Mouse (Mus musculus): ENCODE results near the gene Fam92b. TPM values are rescaled to one million over a fixed set of nuclear protein-coding genes. Genes with fewer than 3 reads are reported as not detected.

Gene Fam92b
- polyA plus RNA-seq, 1 experiment from 2014 or later: not detected

DNA sequence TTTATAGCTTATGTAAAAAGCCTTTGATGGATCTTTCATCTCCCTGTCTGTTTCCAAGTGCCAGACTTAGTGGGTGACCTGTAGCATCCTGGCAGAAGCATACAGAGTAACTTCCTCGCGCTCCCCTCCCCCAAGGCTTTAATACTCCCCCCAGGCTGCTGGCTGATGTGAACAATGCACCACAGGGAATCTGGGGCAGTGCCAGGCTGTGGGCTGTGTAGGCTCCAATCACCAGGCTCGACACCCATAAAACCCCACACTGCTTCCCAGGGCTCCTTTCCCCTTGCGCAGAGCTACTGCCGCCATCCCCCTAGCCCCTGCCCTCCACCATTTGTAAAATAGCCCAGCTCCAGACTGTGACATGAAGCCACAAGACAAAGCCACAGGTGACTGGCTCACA, 9.4 kb downstream of the Fam92b start:
- no peak overlapping the region for H3K9ac ChIP-seq
- H3K4me2 ChIP-seq: no peak overlapping the region
- H3K27me3 ChIP-seq: peaks cover 7% of the 10 kb centered on the region; the same call in 1 of the 2 replicates
- no peaks in the 10 kb centered on the region for H3K36me3 ChIP-seq
- ATAC-seq (ENCODE audit: insufficient number of reproducible peaks, low FRiP score, low TSS enrichment, low read depth): no peak
- H3K9me3 ChIP-seq: no peaks in the 10 kb centered on the region
- H3K4me1 ChIP-seq: peaks cover 10% of the 10 kb centered on the region
- WGBS: 25% methylated on average over 5 of the region's 5 CpGs
- H3K4me3 ChIP-seq: no peak overlapping the region
- no peak overlapping the region for H3K27ac ChIP-seq

DNA sequence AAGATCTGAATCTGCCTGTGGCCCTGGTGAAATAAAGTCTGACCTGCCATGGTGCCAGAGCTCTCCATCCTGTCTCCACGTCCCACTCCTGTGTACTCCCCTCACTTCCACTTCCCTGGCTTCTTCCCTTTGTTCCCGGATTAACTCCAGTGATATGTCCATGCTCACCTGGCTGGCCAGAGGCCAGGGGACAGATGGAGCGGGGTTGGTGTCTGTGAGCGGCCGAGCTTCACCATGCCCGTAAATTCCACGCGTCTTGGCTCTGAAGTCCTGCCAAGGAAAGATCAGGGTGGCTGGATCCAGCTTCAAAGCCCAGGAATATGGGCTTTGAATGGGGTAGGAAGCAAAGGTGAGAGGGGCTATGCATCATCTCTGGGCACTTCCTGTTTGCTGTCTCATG, 10.1 kb downstream of the Fam92b start:
- H3K4me1 ChIP-seq: peaks cover 10% of the 10 kb centered on the region
- H3K27ac ChIP-seq: no peak overlapping the region
- peaks cover 3% of the 10 kb centered on the region; the same call in 1 of the 2 replicates for H3K27me3 ChIP-seq
- H3K4me3 ChIP-seq: no peak overlapping the region
- ATAC-seq (ENCODE audit: insufficient number of reproducible peaks, low FRiP score, low TSS enrichment, low read depth): no peak
- no peak overlapping the region for H3K4me2 ChIP-seq
- H3K9me3 ChIP-seq: no peaks in the 10 kb centered on the region
- WGBS: 68% methylated on average over 8 of the region's 8 CpGs
- no peaks in the 10 kb centered on the region for H3K36me3 ChIP-seq
- H3K9ac ChIP-seq: no peak overlapping the region

DNA sequence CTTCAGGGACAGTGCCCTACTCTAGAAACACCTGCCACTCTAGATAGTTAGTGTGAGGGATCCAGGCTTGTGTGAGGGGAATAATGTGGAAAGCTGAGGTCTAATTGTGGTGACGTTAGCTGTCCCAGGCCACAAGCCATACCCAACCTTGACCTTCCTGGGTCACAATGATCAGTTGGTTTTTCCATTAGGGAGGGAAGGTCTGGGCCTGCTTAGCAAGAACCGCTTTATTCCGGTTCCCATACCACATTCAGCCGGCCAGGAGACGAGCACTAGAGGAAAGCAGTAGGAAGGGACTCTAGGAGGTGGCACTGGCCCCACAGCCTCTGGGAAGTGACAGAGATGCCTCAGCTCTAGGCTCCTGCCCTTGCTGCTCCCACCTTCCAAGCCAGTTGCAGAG, 13.2 kb downstream of the Fam92b start:
- H3K27ac ChIP-seq: no peak overlapping the region
- H3K9ac ChIP-seq: no peak overlapping the region
- H3K9me3 ChIP-seq: no peaks in the 10 kb centered on the region
- peaks cover 10% of the 10 kb centered on the region for H3K4me1 ChIP-seq
- 86% methylated on average over 5 of the region's 5 CpGs for WGBS
- no peak for ATAC-seq (ENCODE audit: insufficient number of reproducible peaks, low FRiP score, low TSS enrichment, low read depth)
- no peak overlapping the region for H3K4me2 ChIP-seq
- H3K36me3 ChIP-seq: no peaks in the 10 kb centered on the region
- no peak overlapping the region for H3K4me3 ChIP-seq
- H3K27me3 ChIP-seq: 0 out of 2 replicates have a peak, but pooled peaks cover 6% of the 10 kb centered on the region

DNA sequence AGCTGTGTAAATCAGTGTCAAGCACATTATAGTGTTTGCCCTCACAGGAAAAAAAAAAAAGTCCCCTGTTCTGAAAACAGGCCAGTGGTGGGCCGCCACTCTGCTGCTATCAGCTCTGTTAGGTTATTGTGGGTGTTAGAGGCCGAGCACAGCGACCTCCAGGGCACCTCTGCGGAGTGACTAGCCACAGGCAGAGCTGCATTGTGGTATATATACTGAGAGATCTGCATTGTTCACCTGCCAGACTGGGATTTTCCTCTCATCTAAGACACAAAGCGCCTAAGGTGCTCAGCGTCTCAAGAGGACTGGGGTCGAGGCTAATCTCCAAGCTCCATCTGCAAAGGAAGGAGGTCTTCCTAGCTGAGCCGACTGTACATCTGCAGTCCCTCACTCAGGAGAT, 13.9 kb downstream of the Fam92b start:
- no peak overlapping the region for H3K4me3 ChIP-seq
- no peaks in the 10 kb centered on the region for H3K36me3 ChIP-seq
- no peak overlapping the region for H3K4me2 ChIP-seq
- 0 out of 2 replicates have a peak, but pooled peaks cover 6% of the 10 kb centered on the region for H3K27me3 ChIP-seq
- no peak for ATAC-seq (ENCODE audit: insufficient number of reproducible peaks, low FRiP score, low TSS enrichment, low read depth)
- no peak overlapping the region for H3K27ac ChIP-seq
- 74% methylated on average over 8 of the region's 8 CpGs for WGBS
- H3K4me1 ChIP-seq: peaks cover 10% of the 10 kb centered on the region
- no peaks in the 10 kb centered on the region for H3K9me3 ChIP-seq
- H3K9ac ChIP-seq: no peak overlapping the region

DNA sequence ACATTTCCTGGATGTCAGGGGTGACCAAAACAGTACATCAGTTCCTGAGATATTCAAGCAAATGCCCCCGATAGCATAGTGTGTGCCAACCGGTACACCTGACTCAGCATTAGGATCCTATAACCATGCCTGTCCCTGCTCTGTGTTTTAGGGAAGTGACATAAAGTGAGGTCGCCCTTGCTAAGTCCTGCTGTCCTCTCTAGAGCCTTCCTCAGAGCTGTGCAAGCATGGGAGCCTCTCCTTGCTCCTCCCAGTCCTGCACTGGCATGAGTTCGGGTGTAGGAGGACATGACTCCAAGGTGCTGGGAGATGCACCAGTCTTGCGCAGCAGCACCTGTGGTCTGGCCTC, 14.9 kb downstream of the Fam92b start:
- no peak overlapping the region for H3K4me2 ChIP-seq
- H3K4me1 ChIP-seq: 0 out of 2 replicates have a peak, but pooled peaks cover under 1% of the 10 kb centered on the region
- H3K9me3 ChIP-seq: no peaks in the 10 kb centered on the region
- no peak overlapping the region for H3K27ac ChIP-seq
- no peak for ATAC-seq (ENCODE audit: insufficient number of reproducible peaks, low FRiP score, low TSS enrichment, low read depth)
- H3K27me3 ChIP-seq: 0 out of 2 replicates have a peak, but pooled peaks cover 6% of the 10 kb centered on the region
- no peaks in the 10 kb centered on the region for H3K36me3 ChIP-seq
- no peak overlapping the region for H3K4me3 ChIP-seq
- H3K9ac ChIP-seq: no peak overlapping the region
- WGBS: 86% methylated on average over 5 of the region's 5 CpGs

DNA sequence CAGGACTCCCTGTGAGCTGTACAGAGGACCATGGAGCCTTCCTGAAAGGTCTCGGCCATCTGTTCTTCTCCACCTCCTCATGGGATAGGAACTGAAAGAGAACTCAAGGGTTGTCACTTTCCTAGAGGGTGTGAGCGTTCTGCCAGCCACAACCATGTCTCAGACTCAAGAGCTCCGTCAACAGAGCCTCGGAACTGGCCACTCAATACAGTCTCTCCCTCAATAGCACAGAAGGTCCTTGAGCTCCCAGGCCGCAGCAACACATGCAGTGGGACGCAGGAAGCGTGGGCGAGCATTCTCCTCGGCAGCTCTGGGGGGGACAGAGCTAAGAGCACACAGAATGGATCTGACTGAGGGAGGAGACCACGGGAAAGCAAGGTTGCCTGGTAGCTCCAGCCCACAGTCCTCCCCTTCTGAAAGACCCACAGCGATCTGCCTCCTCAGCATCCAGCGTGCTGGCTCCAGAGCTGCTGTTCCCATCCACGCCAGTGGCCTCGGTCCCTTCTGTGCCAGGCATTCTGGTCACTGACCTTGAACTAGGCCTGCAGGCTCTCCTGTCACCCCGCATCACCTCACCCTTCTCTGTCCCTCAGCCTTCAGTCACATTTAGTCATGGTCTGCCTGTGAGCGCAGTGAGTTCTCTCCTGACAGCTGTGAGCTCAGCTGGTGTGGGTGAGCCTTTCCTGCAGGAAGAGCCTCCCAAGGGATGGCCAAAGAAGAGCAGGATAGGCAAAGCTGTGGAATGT, 15.4 kb downstream of the Fam92b start:
- Histone ChIP-seq H3K27me3 (0 out of 2 replicates have a peak, but pooled peaks cover 6% of the 10 kb centered on the region), H3K36me3 (no peaks in the 10 kb centered on the region), H3K9ac (no peak overlapping the region), H3K4me3 (no peak overlapping the region), H3K27ac (no peak overlapping the region), H3K4me1 (no peaks in the 10 kb centered on the region), H3K4me2 (no peak overlapping the region), H3K9me3 (no peaks in the 10 kb centered on the region)
- ATAC-seq (ENCODE audit: insufficient number of reproducible peaks, low FRiP score, low TSS enrichment, low read depth): no peak
- WGBS: 76% methylated on average over 16 of the region's 16 CpGs

DNA sequence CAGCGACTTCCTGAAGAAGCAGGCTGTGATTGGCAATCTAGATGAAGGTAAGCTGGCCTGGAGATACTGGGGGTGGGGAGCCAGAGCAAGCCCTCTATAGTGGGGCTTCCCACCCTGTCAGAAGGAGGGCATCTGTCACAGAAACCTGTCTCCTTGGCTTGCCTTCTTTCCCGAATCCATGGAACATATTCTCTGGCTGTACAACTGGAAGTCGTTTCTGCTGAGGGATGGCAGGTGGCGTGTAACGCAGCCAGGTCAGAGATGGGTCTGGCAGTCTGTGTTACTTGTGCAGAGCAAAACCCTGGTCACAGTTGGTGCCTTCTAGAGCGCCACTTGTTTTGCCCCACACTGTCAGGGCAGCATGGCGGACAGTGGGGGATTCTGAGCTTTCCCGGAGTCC, 16.9 kb downstream of the Fam92b start:
- no peak overlapping the region for H3K9ac ChIP-seq
- no peak for ATAC-seq (ENCODE audit: insufficient number of reproducible peaks, low FRiP score, low TSS enrichment, low read depth)
- 77% methylated on average over 8 of the region's 8 CpGs for WGBS
- H3K36me3 ChIP-seq: no peaks in the 10 kb centered on the region
- no peak overlapping the region for H3K27ac ChIP-seq
- H3K4me2 ChIP-seq: no peak overlapping the region
- H3K4me1 ChIP-seq: peaks cover 4% of the 10 kb centered on the region; the same call in 1 of the 2 replicates
- no peaks in the 10 kb centered on the region for H3K9me3 ChIP-seq
- 0 out of 2 replicates have a peak, but pooled peaks cover 6% of the 10 kb centered on the region for H3K27me3 ChIP-seq
- no peak overlapping the region for H3K4me3 ChIP-seq

DNA sequence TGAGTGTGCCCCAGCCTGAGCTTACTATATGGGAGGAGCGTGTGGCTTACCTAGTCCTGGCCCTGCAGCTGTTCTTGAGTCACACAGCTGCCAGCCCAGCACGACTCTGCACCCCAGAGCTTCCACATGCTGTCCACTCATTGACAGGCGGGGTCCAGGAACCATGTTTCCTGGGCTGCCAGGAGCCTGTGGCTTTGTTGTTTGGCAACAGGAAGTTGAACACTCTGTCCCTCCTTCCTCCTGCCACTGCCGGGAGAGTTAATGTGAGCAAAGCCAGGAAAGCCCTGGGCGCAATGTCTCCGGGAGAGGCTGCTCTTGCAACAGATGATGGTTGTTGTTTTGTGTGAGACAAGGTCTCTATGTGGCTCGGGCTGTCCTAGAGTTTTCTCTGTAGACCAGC, 24.6 kb downstream of the Fam92b start:
- 34% methylated on average over 7 of the region's 7 CpGs for WGBS

DNA sequence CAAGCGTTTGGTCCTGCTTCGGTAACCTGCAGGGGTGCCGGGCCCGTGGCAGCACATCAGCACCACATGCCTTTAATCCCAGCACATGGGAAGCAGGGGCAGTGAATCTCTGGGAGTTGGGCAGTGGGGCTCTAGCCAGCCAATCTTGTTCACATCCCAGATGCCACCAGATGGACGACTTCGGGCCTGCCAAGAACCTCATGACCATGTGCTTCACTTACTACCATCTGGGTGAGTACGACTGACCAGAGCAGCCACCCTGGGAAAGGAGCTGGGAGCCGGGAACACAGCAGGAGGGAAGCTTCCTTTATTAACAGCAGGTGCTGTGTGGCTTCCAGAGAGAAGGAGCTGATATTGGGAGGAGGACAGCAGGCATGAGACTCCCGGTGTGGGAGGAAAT, 26.1 kb downstream of the Fam92b start:
- Histone ChIP-seq H3K27ac (no peak overlapping the region), H3K36me3 (no peaks in the 10 kb centered on the region), H3K9ac (no peak overlapping the region), H3K4me2 (no peak overlapping the region), H3K4me3 (no peak overlapping the region), H3K27me3 (no peaks in the 10 kb centered on the region), H3K9me3 (no peaks in the 10 kb centered on the region), H3K4me1 (peaks cover 15% of the 10 kb centered on the region)
- no peak for ATAC-seq (ENCODE audit: insufficient number of reproducible peaks, low FRiP score, low TSS enrichment, low read depth)
- 54% methylated on average over 9 of the region's 9 CpGs for WGBS

More for the DNA sequence above, 24.6 kb downstream of the Fam92b start:
- Histone ChIP-seq H3K36me3 (no peaks in the 10 kb centered on the region), H3K4me1 (peaks cover 18% of the 10 kb centered on the region), H3K27ac (no peak overlapping the region; the same call in 1 of the 2 replicates), H3K27me3 (no peaks in the 10 kb centered on the region), H3K9ac (no peak overlapping the region), H3K9me3 (no peaks in the 10 kb centered on the region), H3K4me3 (no peak overlapping the region), H3K4me2 (no peak overlapping the region)
- no peak for ATAC-seq (ENCODE audit: insufficient number of reproducible peaks, low FRiP score, low TSS enrichment, low read depth)

DNA sequence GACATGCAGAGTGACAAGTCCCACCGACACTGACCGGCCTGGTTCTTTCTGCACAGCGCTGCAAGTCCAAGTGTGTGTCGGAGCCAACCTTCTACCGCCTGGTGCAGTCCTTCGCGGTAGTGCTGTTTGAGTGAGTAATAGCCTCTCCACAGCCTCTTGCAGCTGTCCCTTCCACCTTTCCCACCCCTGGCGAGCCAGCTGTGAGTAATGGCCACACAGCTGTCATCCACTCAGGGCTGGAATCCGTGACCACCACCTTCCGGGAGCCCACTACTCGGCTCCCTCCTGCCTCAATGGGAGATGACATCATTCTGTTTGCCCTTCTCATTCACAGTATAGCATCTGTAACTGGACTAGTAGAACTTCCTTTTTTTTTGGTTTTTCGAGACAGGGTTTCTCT, 27.2 kb downstream of the Fam92b start:
- Histone ChIP-seq H3K4me1 (peaks cover 16% of the 10 kb centered on the region), H3K4me2 (no peak overlapping the region), H3K27ac (no peak overlapping the region), H3K4me3 (no peak overlapping the region), H3K27me3 (no peaks in the 10 kb centered on the region), H3K9me3 (no peaks in the 10 kb centered on the region), H3K9ac (no peak overlapping the region), H3K36me3 (no peaks in the 10 kb centered on the region)
- ATAC-seq (ENCODE audit: insufficient number of reproducible peaks, low FRiP score, low TSS enrichment, low read depth): no peak
- 71% methylated on average over 12 of the region's 12 CpGs for WGBS

DNA sequence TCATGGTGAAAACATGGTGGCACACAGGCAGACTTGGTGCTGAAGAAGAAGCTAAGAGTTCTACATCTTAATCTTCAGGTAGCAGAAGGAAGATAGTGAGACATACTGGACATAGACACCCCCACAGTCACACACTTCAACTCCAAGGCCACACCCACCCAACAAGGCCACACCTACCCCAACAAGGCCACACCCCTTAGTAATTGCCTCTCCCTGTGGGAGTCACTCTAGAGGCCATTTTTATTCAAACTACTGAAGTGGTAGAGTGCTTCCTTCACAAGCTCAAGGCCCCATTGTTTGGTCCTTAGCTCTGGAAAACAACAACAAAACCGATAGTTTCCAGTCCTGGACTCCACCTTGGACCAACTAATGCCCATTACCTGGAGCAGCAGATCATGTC, 31.2 kb downstream of the Fam92b start:
- Histone ChIP-seq H3K4me1 (0 out of 2 replicates have a peak, but pooled peaks cover 7% of the 10 kb centered on the region), H3K27ac (no peak overlapping the region), H3K4me3 (no peak overlapping the region), H3K9ac (no peak overlapping the region), H3K36me3 (no peaks in the 10 kb centered on the region), H3K9me3 (no peaks in the 10 kb centered on the region), H3K27me3 (no peaks in the 10 kb centered on the region), H3K4me2 (no peak overlapping the region)
- ATAC-seq (ENCODE audit: insufficient number of reproducible peaks, low FRiP score, low TSS enrichment, low read depth): no peak
- WGBS: 70% methylated on average over 1 of the region's 1 CpGs

DNA sequence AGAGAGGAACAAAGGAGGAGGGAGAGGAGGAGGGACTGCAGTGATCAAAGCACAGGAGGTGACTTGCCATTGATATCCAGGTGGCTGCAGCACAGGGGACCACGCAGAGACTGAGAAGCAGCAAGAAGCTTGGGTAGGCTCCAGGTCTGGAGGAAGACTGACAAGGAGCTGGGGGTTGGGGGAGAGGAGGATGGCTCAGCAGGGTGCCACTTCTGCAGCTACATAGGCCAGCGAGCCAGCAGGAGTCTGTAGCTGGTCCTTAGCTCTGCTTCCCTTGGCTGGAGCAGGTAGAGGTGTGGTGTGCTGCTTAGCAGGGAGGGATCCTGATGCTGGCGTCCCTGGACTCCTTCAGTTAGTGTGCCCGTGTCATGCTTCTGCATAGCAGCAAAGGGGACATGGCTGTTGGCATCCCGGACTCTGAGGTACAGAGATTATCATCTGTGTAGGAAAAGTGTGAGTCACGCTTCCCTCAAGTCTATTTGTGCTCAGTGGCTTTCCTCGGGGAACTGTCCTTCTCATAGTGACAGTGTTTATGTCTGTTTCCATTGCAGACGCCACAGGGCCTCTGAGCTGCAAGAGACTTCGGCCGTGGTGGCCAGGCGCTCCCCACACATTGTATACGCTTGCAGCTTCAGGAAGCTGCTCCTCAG, 32.5 kb downstream of the Fam92b start:
- Histone ChIP-seq H3K27me3 (no peaks in the 10 kb centered on the region), H3K4me1 (0 out of 2 replicates have a peak, but pooled peaks cover 7% of the 10 kb centered on the region), H3K36me3 (no peaks in the 10 kb centered on the region), H3K9ac (no peak overlapping the region), H3K27ac (no peak overlapping the region; the same call in 1 of the 2 replicates), H3K4me3 (no peak overlapping the region), H3K9me3 (no peaks in the 10 kb centered on the region), H3K4me2 (no peak overlapping the region)
- no peak for ATAC-seq (ENCODE audit: insufficient number of reproducible peaks, low FRiP score, low TSS enrichment, low read depth)
- WGBS: 53% methylated on average over 12 of the region's 12 CpGs
